25 mouse cellular contexts compared by ENCODE assay signal in genomic region chr6:13853244-13853643, GRCm38 (mm10). TPM values are rescaled to one million over a fixed set of nuclear protein-coding genes. Genes with fewer than 3 reads are reported as not detected.
DNase-seq lines count a peak whose midpoint lies in the region; ATAC-seq and TF ChIP-seq lines count a peak whose summit lies in the region.
"Had no signal": no experiment of that assay in that cellular context is flagged by ENCODE, and none has a peak within 500 bp of the region (broad histone marks: within the 10 kb centered on the region; RNA-seq: fewer than 3 reads in every experiment).

No protein-coding gene starts in this region.

- DNase-seq in ES-E14 (ENCODE audit: low read depth, low spot score) (no peak), MN1 (ENCODE audit: low spot score) (no peak)
- no peak for DNase-seq in gastrocnemius, adult 18-20 months (ENCODE audit: low spot score)
- no peak for DNase-seq in cerebellum, postnatal 25 days
- DNase-seq in spleen, postnatal 36 days (ENCODE audit: low spot score in 2 of 2) = no peak
- DNase-seq: adrenal gland, adult 2 months; adrenal gland, postnatal 10 days; adrenal gland, postnatal 25 days; cerebellum, adult 11 months; cerebellum, adult 18-20 months; cerebellum, adult 9-11 months; cerebellum, postnatal 14 days; embryo, embryonic 11 days had no signal

- no peaks in the 10 kb centered on the region for H3K36me3 ChIP-seq in ES-Bruce4 (ENCODE audit: control insufficient read depth, insufficient read depth, low read length, poor library complexity, severe bottlenecking)
- no peaks in the 10 kb centered on the region for H3K36me3 ChIP-seq in ES-E14 (ENCODE audit: control insufficient read depth, insufficient read depth, low read length, poor library complexity, severe bottlenecking)
- H3K36me3 ChIP-seq: embryonic facial prominence, embryonic 13.5 days; embryonic facial prominence, embryonic 15.5 days; forebrain, embryonic 10.5 days; forebrain, embryonic 12.5 days had no signal

- no peaks in the 10 kb centered on the region for H3K4me1 ChIP-seq in ES-Bruce4 (ENCODE audit: control insufficient read depth, insufficient read depth, low read length)
- peaks cover 0 to 2% of the 10 kb centered on the region in 2 experiments; a peak in 1 of 4 replicates for H3K4me1 ChIP-seq in ES-E14 (ENCODE audit: control insufficient read depth in 2 of 2, insufficient read depth in 2 of 2, low read length in 2 of 2, poor library complexity in 1 of 2)
- H3K4me1 ChIP-seq: embryonic facial prominence, embryonic 13.5 days; embryonic facial prominence, embryonic 15.5 days; forebrain, embryonic 12.5 days had no signal

- H3K9me3 ChIP-seq in ES-Bruce4 (replicated peaks; ENCODE audit: control insufficient read depth, insufficient read depth, low read length, poor library complexity, severe bottlenecking) = no peaks in the 10 kb centered on the region
- H3K9me3 ChIP-seq in ES-E14 (ENCODE audit: control insufficient read depth, insufficient read depth, low read depth, low read length) = no peaks in the 10 kb centered on the region
- H3K9me3 ChIP-seq: embryonic facial prominence, embryonic 13.5 days; embryonic facial prominence, embryonic 15.5 days; forebrain, embryonic 10.5 days; forebrain, embryonic 12.5 days had no signal

- H3K9ac ChIP-seq in ES-Bruce4 (ENCODE audit: low read depth, poor library complexity, severe bottlenecking) (no peak overlapping the region), ES-E14 (ENCODE audit: insufficient read depth, low read depth, low read length, poor library complexity, severe bottlenecking) (no peak overlapping the region)
- H3K9ac ChIP-seq: embryonic facial prominence, embryonic 13.5 days; embryonic facial prominence, embryonic 15.5 days; forebrain, embryonic 12.5 days had no signal

- TF ChIP-seq CTCF in ES-Bruce4 (IDR thresholded peaks at IDR 0.05; ENCODE audit: low read depth, low read length) = no peak

- no peak for TF ChIP-seq EP300 in ES-Bruce4 (IDR thresholded peaks at IDR 0.05; ENCODE audit: insufficient read depth, low read depth, low read length)

- H3K27ac ChIP-seq in ES-Bruce4 (ENCODE audit: insufficient read depth, low read length) (peak overlapping the region; percentile 96), ES-E14 (ENCODE audit: insufficient read depth, low read depth, low read length, poor library complexity, severe bottlenecking) (peak overlapping the region; percentile 74; the same call in 1 of the 2 replicates)
- H3K27ac ChIP-seq: embryonic facial prominence, embryonic 13.5 days; embryonic facial prominence, embryonic 15.5 days; forebrain, embryonic 10.5 days; forebrain, embryonic 12.5 days had no signal

- TF ChIP-seq POLR2A in ES-Bruce4 (IDR thresholded peaks at IDR 0.05; ENCODE audit: insufficient read depth, low read length) = no peak

- no peaks in the 10 kb centered on the region for H3K27me3 ChIP-seq in ES-Bruce4 (ENCODE audit: control insufficient read depth, insufficient read depth, low read length, poor library complexity, severe bottlenecking)
- H3K27me3 ChIP-seq: embryonic facial prominence, embryonic 13.5 days; embryonic facial prominence, embryonic 15.5 days; forebrain, embryonic 12.5 days had no signal

- no peak overlapping the region for H3K4me3 ChIP-seq in ES-Bruce4 (ENCODE audit: low read depth, low read length)
- no peak overlapping the region for H3K4me3 ChIP-seq in ES-E14 (ENCODE audit: insufficient read depth in 1 of 2, low read depth in 1 of 2, low read length in 2 of 2, poor library complexity in 1 of 2, severe bottlenecking in 1 of 2)
- H3K4me3 ChIP-seq: embryonic facial prominence, embryonic 13.5 days; embryonic facial prominence, embryonic 15.5 days; erythroblast, embryonic 14.5 days; forebrain, embryonic 10.5 days; forebrain, embryonic 12.5 days had no signal

- in situ Hi-C loops in ES-E14 (cut with MboI; ENCODE audit: low sequenced_read_pairs in 2 of 2, unreplicated experiment in 2 of 2) = no loop called here

- peak; percentile 54; the same call in 1 of the 2 replicates for ATAC-seq in common myeloid progenitor, adult 5-6 weeks (replicated peaks; ENCODE audit: low read depth, poor library complexity, severe bottlenecking)
- peak; percentile 96 for ATAC-seq in megakaryocyte, adult 5-6 weeks (ENCODE audit: poor library complexity, severe bottlenecking)
- ATAC-seq: forebrain, embryonic 14.5 days; forebrain, embryonic 16.5 days; Patski had no signal

TF ChIP-seq in ES-E14, 5 proteins besides CTCF, POLR2A, EP300 and RAD21:
- TF ChIP-seq CHD2 (IDR thresholded peaks at IDR 0.05; ENCODE audit: low read depth, low read length) (no peak), ZNF384 (IDR thresholded peaks at IDR 0.05; ENCODE audit: low read depth, low read length) (no peak), MAFK (IDR thresholded peaks at IDR 0.05; ENCODE audit: insufficient read depth, low read depth, low read length) (no peak), ZC3H11A (IDR thresholded peaks at IDR 0.05; ENCODE audit: borderline replicate concordance, low read depth, low read length) (no peak), HCFC1 (IDR thresholded peaks at IDR 0.05; ENCODE audit: borderline replicate concordance, insufficient read depth, low read length) (no peak)

RNA-seq across cellular contexts. Expression of gene Gpr85, which starts 13.5 kb away (rescaled TPM):
- 1.0 and 1.3 TPM in 2 replicates for polyA plus RNA-seq in ES-Bruce4 (2011; ENCODE audit: insufficient read depth, insufficient read length, low read depth, missing spikeins)
- total RNA-seq in ES-E14 (2012; rRNA removed) = 1.0 and 1.2 TPM in 2 replicates
- 0.05 TPM in 1 of 2 replicates, not detected in the other for total RNA-seq in common myeloid progenitor, adult 5-6 weeks (2017)
- total RNA-seq in megakaryocyte, adult 5-6 weeks (2015) = 0.18 and 0.27 TPM in 2 replicates
- 0.28 TPM in 1 of 2 replicates, not detected in the other for total RNA-seq in megakaryocyte, adult 5-6 weeks (2017)
- under 1 TPM in 1 of 2 experiments, not detected in 1; 0.17 TPM for total RNA-seq in gastrocnemius, adult 18-20 months (2021)
- total RNA-seq: MEL had no signal
- polyA plus RNA-seq: erythroblast, embryonic 14.5 days had no signal

RNA-seq across cellular contexts. Expression of gene 2610001J05Rik, which starts 18.1 kb away (rescaled TPM):
- polyA plus RNA-seq in ES-Bruce4 (2011; ENCODE audit: insufficient read depth, insufficient read length, low read depth, missing spikeins) = 69.3 and 75.8 TPM in 2 replicates
- total RNA-seq in ES-E14 (2012; rRNA removed) = 20.1 and 29.1 TPM in 2 replicates
- total RNA-seq in common myeloid progenitor, adult 5-6 weeks (2017) = 64.0 and 67.7 TPM in 2 replicates
- total RNA-seq in megakaryocyte, adult 5-6 weeks (2015) = 36.8 and 42.5 TPM in 2 replicates
- total RNA-seq in megakaryocyte, adult 5-6 weeks (2017) = 47.4 and 51.7 TPM in 2 replicates
- total RNA-seq in gastrocnemius, adult 18-20 months (2021) = 10 to 100 TPM; 30.2 to 31.8 TPM
